Mouse (Mus musculus) left cerebral cortex, adult 9 months (tissue): ENCODE data around the gene Cd52.

Experiments used
- DNase-seq, 2 experiments: peaks; one replicate each; pipeline ENCODE4 v3.0.0; 2022; ENCODE audit warnings: low spot score in 2 of 2

The Cd52 gene

DNA sequence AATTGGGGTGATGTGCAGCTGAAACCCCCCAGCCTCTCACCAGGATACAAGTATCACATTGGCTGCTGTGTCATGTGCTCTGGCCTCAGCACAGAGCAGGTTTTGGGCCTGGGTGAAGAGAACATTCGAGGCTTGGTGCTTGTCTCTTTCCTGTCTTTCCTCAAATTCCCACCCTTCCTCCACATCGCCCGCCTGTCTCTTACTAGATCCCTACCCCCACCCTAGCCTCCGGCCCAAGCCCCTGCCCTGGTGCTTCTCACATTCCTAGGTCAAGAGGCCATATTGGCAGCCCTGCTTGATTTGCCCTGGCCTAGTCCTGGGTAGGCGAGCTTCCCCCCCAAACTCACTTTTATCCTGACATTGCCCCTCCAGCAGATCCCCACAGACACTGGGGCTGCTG, 24.2 kb upstream of the Cd52 start:
- no peak for DNase-seq

DNA sequence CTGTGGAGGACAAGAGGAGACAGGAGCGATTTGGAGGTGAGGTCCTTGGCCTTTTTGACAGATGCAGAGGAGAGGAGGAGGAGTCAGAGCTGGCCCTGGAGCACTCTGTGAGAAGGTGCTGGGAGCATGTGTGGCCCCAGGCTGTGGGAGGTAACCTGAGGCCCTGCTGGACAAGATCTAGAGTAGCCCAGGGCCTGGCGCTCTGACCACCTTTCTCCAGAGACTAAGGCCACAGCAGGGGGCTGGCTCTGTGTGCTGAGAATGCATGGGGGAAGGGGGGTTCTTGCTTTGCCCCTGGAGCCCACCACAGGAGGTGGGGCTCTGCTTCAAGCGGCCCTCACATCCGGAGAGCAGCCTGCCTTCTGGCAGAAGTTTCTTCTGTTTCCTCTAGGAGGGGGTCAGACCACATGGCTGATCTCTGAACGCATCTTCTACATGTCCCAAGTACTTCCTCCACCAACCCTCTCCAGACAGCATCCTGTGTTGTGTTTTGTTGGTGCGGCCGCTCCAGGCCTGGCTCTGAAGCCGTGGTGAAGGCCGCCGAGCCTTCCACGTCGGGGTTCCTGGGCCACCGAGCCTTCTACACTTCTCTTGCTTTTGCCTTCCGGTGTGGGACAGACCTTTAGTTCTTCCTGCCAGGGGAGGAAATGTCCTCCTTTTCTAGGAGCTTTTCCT, 23.4 kb upstream of the Cd52 start:
- DNase-seq, result no peak

GRCm38 (mm10) chr4:134117012-134117411, 22.1 kb upstream of the Cd52 start:
- DNase-seq, result no peak

GRCm38 (mm10) chr4:134116501-134116900, 21.6 kb upstream of the Cd52 start:
- DNase-seq, result no peak

- DNase-seq, result no peak
Observed at GRCm38 (mm10) chr4:134115215-134116144, 20.6 kb upstream of the Cd52 start.

DNA sequence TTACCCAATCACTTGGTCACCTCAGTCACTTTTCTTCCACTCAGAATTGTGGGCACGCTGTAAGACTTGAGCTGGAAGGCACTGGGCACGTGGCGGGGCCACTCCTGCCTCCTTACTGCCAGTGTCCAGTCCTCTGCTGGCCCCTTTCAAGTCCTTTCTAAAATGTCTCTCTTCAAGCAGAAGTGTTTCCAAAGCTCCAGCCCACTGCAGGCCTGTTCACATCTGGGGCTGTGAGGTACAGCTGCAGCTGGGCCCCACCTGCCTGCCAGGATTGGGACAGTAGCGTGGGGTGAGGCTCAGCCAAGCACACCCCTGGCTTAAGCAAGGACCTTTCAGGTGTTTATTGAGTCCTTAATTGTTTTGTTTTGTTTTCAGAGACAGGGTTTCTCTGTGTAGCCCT, 19.2 kb upstream of the Cd52 start:
- DNase-seq, result no peak

GRCm38 (mm10) chr4:134113356-134113994, 18.6 kb upstream of the Cd52 start:
- no peak for DNase-seq

- DNase-seq, result no peak
Observed at GRCm38 (mm10) chr4:134112403-134112802, 17.5 kb upstream of the Cd52 start.

DNA sequence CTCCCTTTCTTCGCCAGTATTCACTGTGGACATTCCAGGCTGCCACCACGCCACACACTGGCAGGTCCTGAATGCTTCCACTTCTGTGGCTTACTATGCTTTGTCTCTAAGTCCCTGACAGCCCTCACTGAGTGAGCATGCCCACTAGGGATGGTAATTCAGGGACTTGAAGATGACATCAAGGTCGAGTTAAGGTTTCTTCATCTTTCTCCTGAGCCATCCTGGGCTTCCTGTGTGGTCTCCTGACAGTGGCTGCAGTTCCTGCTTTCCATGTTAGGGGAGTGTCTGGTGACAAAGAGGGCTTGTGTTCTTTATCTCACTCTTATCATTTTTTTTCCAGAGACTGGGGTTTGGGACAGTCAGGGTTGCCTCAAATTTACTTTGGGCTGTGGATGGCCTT, 15.8 kb upstream of the Cd52 start:
- no peak for DNase-seq

- DNase-seq, result no peak
Observed at GRCm38 (mm10) chr4:134108196-134108595, 13.3 kb upstream of the Cd52 start.

DNA sequence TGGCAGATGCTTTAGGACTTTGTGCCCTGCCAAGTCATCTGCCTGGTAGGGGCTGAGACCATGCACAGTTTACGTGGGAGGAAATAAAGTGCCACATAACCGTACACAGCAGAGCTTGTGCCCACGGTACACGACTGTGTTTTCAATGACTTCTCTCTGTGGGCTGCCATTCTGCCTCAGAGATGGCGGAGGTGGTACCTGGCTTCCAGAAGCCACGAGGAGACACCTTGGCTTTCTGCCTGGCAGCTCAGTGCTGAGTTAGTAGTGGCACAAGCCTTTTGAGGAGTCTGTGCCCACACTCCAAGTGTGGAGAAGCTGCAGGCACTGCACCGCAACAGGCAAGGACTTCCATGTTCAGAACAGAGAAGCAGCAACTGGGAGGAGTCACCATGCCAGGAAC, 12.8 kb upstream of the Cd52 start:
- peak; percentile 57 to 79 for DNase-seq

DNA sequence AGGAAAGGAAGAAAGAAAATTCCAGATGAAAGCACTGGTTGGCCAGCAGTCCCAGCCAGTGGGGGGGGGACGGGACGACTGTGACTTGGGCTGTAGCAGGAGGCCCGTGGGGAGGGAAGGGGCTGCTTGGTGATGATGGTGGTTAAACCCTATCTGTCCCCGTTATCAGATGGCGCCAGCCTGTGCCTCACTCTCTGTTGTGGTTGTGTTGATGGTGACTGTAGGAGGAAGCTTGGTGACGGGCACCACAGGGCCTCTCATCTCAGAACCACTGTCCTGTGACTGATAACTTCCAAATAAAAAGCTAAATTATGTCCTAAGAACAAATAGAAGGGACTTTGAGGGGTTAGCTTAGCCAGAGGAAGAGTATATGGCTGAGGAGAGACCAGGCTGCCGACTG, 11.2 kb upstream of the Cd52 start:
- DNase-seq, result no peak

- no peak for DNase-seq
Observed at GRCm38 (mm10) chr4:134102742-134103119, 7.8 kb upstream of the Cd52 start.

- peak; percentile 86 to 94 for DNase-seq
Observed at GRCm38 (mm10) chr4:134101979-134102741, 7.3 kb upstream of the Cd52 start, which contains the start of gene Ubxn11. Ubxn11 (plus strand) TSS chr4:134102570.

DNA sequence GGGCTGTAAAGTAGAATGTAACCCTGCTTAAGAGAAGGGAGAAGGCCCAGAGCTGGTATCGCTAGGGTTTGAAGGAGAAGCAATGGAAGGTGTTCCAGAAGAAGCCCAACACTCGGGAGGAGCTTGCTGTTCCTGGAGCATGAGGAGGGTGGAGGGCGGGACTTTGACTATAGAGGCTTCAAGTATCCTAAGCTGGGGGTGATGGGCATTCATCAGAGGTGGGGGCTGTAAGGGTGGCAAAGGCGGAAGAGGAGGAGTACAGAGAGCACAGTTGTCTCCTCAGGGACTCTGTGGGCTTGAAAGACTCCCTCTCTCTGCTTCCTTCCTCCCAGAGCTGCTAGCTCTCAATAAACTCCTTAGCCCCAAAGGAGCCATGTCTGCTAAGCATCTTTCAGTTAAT, 5.4 kb upstream of the Cd52 start:
- no peak for DNase-seq

GRCm38 (mm10) chr4:134098628-134099027, 3.7 kb upstream of the Cd52 start:
- DNase-seq, result peak in 1 of 2 experiments; percentile 56

DNA sequence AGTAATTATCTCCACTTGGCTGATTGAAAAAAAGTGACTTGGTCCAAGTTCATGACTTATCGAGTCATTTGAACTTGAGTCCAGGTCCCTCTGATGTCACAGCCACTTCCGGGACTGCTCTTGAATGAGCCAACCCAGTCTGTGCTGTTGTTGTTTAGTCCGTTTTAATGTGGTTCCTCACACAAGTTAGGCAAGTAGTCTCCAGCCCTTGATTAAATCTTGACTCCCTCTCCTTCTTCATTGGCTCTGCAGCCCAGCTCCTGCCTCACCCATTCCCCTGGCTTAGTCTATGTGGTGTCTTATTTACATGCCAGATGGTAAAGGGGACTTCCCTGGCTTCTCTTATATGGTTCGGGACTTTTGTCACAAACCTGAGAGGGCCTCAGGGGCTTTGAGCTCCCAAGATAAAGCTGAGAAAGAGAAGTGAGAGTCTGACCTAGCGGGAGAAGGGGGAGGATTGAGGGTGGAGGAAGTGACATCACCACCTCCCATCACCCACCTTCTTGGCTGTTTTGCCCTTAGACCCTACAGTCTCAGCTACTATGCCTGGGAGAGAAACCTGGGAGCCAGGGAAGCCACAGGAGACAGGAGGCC, 2.2 kb upstream of the Cd52 start:
- no peak for DNase-seq

- no peak for DNase-seq
Observed at GRCm38 (mm10) chr4:134096120-134096519, 1.2 kb upstream of the Cd52 start.

DNA sequence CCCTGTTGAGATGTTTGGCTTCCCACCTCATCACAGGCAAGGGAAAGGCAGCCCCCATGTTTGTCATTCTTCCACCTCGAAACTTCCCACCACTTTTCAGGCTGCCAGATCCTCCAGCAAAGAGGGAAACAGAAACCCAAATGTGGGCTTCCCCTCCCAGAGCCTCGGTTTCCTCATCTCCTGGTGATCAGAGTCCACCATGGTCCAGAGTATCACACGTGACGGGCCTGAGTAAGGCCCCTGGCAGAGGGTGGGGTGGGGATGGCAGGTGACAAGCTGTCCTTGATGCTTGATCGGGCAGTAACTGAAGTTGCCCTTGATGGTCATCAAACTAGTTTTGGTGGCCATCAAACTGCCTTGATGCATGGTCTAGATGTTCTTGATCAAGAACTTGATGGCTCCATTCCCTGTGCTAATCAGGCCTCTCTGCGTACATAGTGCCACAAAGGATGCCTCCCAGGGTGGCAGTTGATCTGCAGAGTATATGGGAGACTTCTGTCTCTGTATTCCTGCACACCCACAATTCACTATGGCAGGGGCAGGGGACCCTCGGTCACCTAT, 798 bp downstream of the Cd52 start:
- no peak for DNase-seq

DNA sequence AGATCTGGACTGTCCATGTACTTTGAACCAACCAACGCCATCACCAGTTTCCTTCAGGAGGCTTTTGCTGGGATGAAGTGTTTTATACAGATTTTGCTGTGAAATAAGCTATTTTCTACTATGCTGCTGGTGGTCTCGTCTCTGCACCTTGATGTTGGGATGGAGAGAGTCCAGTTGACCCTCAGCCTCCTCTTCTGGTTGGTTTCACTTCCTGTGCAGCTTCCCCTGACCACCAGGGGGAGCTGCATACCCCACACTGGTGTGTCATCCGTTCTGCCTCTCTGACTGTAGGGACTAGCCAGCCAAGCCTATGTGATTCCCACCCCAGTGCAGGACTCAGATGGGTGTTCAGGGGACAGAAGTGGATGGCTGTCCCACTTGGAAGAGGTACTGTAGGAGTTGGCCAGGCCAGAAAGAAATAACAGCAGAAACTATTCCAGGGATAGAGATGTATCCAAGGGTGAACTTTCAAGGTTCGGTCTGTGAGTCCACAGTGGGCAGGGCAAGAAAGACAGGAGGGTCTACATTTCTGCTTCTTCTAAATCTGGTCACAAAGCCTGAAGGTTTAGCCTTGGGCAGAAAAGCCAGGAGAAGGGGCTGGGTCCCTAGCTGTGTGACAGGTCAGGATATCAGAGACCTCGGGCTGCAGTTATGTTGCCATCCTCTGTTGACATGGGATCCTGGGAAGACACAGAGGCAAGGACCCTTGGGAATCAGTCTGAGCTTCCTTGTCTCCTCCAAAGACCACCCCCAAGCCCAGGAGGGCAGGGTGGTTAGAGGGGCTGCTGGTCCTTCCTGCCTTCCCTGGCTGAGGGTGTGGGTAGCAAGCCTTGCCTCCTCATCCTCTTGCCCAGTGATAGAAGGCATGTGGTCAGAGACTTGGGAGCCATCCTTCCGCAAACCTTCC, 2.2 kb downstream of the Cd52 start:
- DNase-seq, result peak in 1 of 2 experiments; percentile 46
